Mouse (Mus musculus) CH12.LX (cell line): ENCODE measurements around the gene Opn1sw.
A peak's percentile ranks its signal among the peaks of the same experiment; 100 is the strongest.

ENCODE experiments used
- BHLHE40 ChIP-seq: IDR thresholded peaks from 2 replicates; pipeline ENCODE4 v1.6.1; 2011; ENCODE audit warnings: mild to moderate bottlenecking, low read depth, low read length, improper control_type of control experiment
- CHD2 ChIP-seq: IDR thresholded peaks from 2 replicates; pipeline ENCODE4 v1.6.1; 2011; ENCODE audit warnings: low read length, improper control_type of control experiment
- CTCF ChIP-seq, 2 experiments: IDR thresholded peaks in 1 of 2; conservative IDR thresholded peaks in 1 of 2; 2 replicates each; pipeline ENCODE4 v1.5.1; 2011 to 2012; ENCODE audit warnings: low read depth in 2 of 2, low read length in 2 of 2, improper control_type of control experiment in 1 of 2, inconsistent platforms in 1 of 2, mild to moderate bottlenecking in 1 of 2, moderate library complexity in 1 of 2
- E2F4 ChIP-seq: IDR thresholded peaks from 2 replicates; pipeline ENCODE4 v1.6.1; 2011; ENCODE audit warnings: low read depth, low read length, improper control_type of control experiment; ENCODE audit not compliant: insufficient replicate concordance
- ELF1 ChIP-seq: IDR thresholded peaks from 2 replicates; pipeline ENCODE4 v1.6.1; 2014; ENCODE audit warnings: low read depth, mild to moderate bottlenecking, inconsistent platforms, low read length, improper control_type of control experiment
- EP300 ChIP-seq: IDR thresholded peaks from 2 replicates; pipeline ENCODE4 v1.6.1; 2011; ENCODE audit warnings: low read length, improper control_type of control experiment
- HCFC1 ChIP-seq: IDR thresholded peaks from 2 replicates; pipeline ENCODE4 v1.6.1; 2012; ENCODE audit warnings: low read depth, mild to moderate bottlenecking, inconsistent platforms, low read length, improper control_type of control experiment
- IRF4 ChIP-seq: IDR thresholded peaks from 2 replicates; pipeline ENCODE4 v1.6.1; 2014; ENCODE audit warnings: low read depth, mild to moderate bottlenecking, inconsistent platforms, low read length, improper control_type of control experiment
- MEF2A ChIP-seq: IDR thresholded peaks from 2 replicates; pipeline ENCODE4 v1.6.1; 2014; ENCODE audit warnings: low read depth, mild to moderate bottlenecking, inconsistent platforms, low read length, improper control_type of control experiment, borderline replicate concordance
- POLR2A ChIP-seq: IDR thresholded peaks from 2 replicates; pipeline ENCODE4 v1.6.1; 2011; ENCODE audit warnings: low read depth, mild to moderate bottlenecking, improper control_type of control experiment, low read length
- TCF12 ChIP-seq: IDR thresholded peaks from 2 replicates; pipeline ENCODE4 v1.6.1; 2014; ENCODE audit warnings: low read depth, mild to moderate bottlenecking, inconsistent platforms, low read length, improper control_type of control experiment
- UBTF ChIP-seq: IDR thresholded peaks from 2 replicates; pipeline ENCODE4 v1.6.1; 2012; ENCODE audit warnings: low read depth, mild to moderate bottlenecking, inconsistent platforms, low read length, improper control_type of control experiment, moderate library complexity
- ZMIZ1 ChIP-seq: IDR thresholded peaks from 2 replicates; pipeline ENCODE4 v1.6.1; 2012; ENCODE audit warnings: low read depth, mild to moderate bottlenecking, inconsistent platforms, low read length, improper control_type of control experiment
- ZNF384 ChIP-seq: IDR thresholded peaks from 2 replicates; pipeline ENCODE4 v1.6.1; 2012; ENCODE audit warnings: low read depth, low read length, improper control_type of control experiment, inconsistent platforms

DNA sequence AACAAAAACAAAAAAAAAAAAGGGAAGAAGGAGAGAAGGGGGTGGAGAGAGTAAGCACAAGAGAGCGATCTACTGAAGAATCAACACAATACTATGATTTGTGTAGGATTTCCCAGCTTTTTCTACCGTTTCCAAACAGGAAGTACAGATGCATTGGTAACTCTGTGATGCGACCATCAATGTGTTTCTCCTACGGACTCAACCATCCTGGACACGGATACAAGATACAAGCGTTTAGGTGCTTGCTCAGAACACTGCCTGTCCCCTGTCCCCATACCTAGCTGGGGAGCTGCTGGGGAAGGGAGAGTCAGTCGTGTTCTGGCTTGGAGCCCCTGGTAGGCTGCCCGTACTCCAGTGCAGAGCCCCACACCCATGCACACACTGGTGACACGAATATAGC, 1.2 kb upstream of the Opn1sw start:
- TF ChIP-seq CHD2 (no peak), CTCF (conservative IDR thresholded peaks at IDR 0.05 in 1 of 2, IDR thresholded peaks at IDR 0.05 in 1 of 2; ENCODE audit: low read depth in 2 of 2, low read length in 2 of 2) (no peak), EP300 (no peak), TCF12 (no peak), E2F4 (no peak), POLR2A (no peak), BHLHE40 (no peak), ZMIZ1 (no peak), HCFC1 (no peak), UBTF (no peak), ELF1 (peak; percentile 55; the same call in 1 of the 2 replicates), IRF4 (no peak), ZNF384 (no peak), MEF2A (no peak)
